Mouse (Mus musculus) midbrain, embryonic 14.5 days (tissue): Measurements from ENCODE around the gene Rpn2. TPM values are rescaled to one million over a fixed set of nuclear protein-coding genes. Genes with fewer than 3 reads are reported as not detected.

Source experiments
- ATAC-seq: fragments of 200-750 bp; cut with Nextera tagmentation; 2 replicates; pipeline ENCODE4 v1.8.0; 2017; ENCODE audit warnings: moderate number of reproducible peaks, moderate library complexity; ENCODE audit not compliant: low FRiP score, low TSS enrichment
- DNase-seq: peaks from one replicate; pipeline ENCODE4 v3.0.0-alpha.2; 2015
- H3K27ac ChIP-seq: fragments of 300-500 bp; sonication (generic); replicated peaks from 2 replicates; pipeline ENCODE4 v1.5.1; 2014; ENCODE audit warnings: mild to moderate bottlenecking, low read depth, low read length, moderate library complexity
- H3K27me3 ChIP-seq: fragments of 300-500 bp; sonication (generic); 2 replicates; pipeline ENCODE4 v1.6.1; 2014; ENCODE audit warnings: low read length, control low read depth, mixed read lengths; ENCODE audit not compliant: control insufficient read depth, insufficient read depth
- H3K36me3 ChIP-seq: fragments of 300-500 bp; sonication (generic); 2 replicates; pipeline ENCODE4 v1.6.1; 2014; ENCODE audit warnings: low read length, control low read depth; ENCODE audit not compliant: control insufficient read depth, insufficient read depth
- H3K4me1 ChIP-seq: fragments of 300-500 bp; sonication (generic); 2 replicates; pipeline ENCODE4 v1.6.1; 2014; ENCODE audit warnings: mild to moderate bottlenecking, antibody characterized with exemption, low read length, control low read depth; ENCODE audit not compliant: control insufficient read depth, insufficient read depth
- H3K4me2 ChIP-seq: fragments of 300-500 bp; sonication (generic); 2 replicates; pipeline ENCODE4 v1.6.1; 2014; ENCODE audit warnings: mild to moderate bottlenecking, low read length, moderate library complexity
- H3K4me3 ChIP-seq: fragments of 300-500 bp; sonication (generic); replicated peaks from 2 replicates; pipeline ENCODE4 v1.5.1; 2014; ENCODE audit warnings: low read depth, low read length
- H3K9ac ChIP-seq: fragments of 300-500 bp; sonication (generic); replicated peaks from 2 replicates; pipeline ENCODE4 v1.6.1; 2014; ENCODE audit warnings: mild to moderate bottlenecking, low read length, moderate library complexity
- H3K9me3 ChIP-seq: fragments of 300-500 bp; sonication (generic); 2 replicates; pipeline ENCODE4 v1.6.1; 2016; ENCODE audit warnings: low read length, control low read depth, mixed read lengths; ENCODE audit not compliant: control insufficient read depth
- WGBS: fragments of 180-500 bp; shearing (Covaris S2); extraction: QIAGEN DNeasy Blood & Tissue Kit; methylation state at CpG from one replicate; pipeline ENCODE4 v1.1.7; 2014; 5-methylcytosine and 5-hydroxymethylcytosine counted together
- polyA plus RNA-seq: library from polyadenylated mRNA; unstranded; fragments of >200 nt; fragmentation: Nextera tagmentation; extraction: Ambion mirVana; gene quantifications from 2 replicates; pipeline ENCODE4 v1.2.1, GENCODE M21; 2014

Rpn2 gene
- polyA plus RNA-seq, 1 experiment from 2014 or later: 194 TPM

- 53% methylated on average over 8 of the region's 8 CpGs for WGBS
- H3K9me3 ChIP-seq: no peaks in the 10 kb centered on the region
- no peak overlapping the region for H3K4me3 ChIP-seq
- H3K36me3 ChIP-seq: peaks cover 18% of the 10 kb centered on the region; the same call in 1 of the 2 replicates
- no peak overlapping the region for H3K4me2 ChIP-seq
- ATAC-seq (no peak), DNase-seq (no peak)
- no peak overlapping the region for H3K27ac ChIP-seq
- no peaks in the 10 kb centered on the region for H3K27me3 ChIP-seq
- H3K4me1 ChIP-seq: peaks cover 18% of the 10 kb centered on the region
- H3K9ac ChIP-seq: no peak overlapping the region
Observed at GRCm38 (mm10) chr2:157375051-157375450, 96.2 kb downstream of the Rpn2 start.

Other genes starting within 250 kb of the Rpn2 start
- 12.0 and 13.1 TPM in 2 replicates for gene Soga1, start 199.8 kb upstream of the Rpn2 start, polyA plus RNA-seq
- gene Tldc2, start 192.0 kb upstream of the Rpn2 start, polyA plus RNA-seq: not detected in 2 replicates
- 9.2 and 12.1 TPM in 2 replicates for gene Samhd1, start 143.8 kb upstream of the Rpn2 start, polyA plus RNA-seq
- gene Rbl1, start 74.5 kb upstream of the Rpn2 start, polyA plus RNA-seq: 6.7 and 10.8 TPM in 2 replicates
- gene Mroh8, start 532 bp downstream of the Rpn2 start, polyA plus RNA-seq: 0.33 and 0.53 TPM in 2 replicates
- gene Ghrh, start 68.5 kb downstream of the Rpn2 start, polyA plus RNA-seq: 2.3 and 2.4 TPM in 2 replicates
- gene Manbal, start 88.6 kb downstream of the Rpn2 start, polyA plus RNA-seq: 47.8 and 89.9 TPM in 2 replicates
- gene Src, start 139.4 kb downstream of the Rpn2 start, polyA plus RNA-seq: 34.3 and 52.2 TPM in 2 replicates